Mouse (Mus musculus): Measurements from ENCODE around the gene Elfn2.

The Elfn2 gene

DNA sequence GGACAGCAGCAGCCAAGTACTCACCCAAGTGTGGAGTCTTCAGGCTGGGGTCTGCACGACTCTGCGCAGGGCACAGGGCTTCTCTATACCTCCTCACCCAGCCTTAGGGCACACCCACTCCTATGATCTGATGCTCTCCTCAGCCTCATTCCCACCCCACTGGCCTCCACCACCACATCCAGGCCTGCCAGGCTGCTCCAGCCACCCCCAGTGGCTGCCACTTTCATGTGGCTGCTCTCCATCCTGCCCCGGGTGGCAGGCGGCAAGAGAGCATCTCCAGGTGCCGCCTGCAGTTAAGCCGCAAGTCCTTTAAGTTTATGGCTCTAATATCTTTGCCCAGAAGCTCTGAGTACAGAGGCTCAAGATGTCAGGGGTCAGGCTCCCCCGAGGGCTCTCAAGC, 8.1 kb upstream of the Elfn2 start:
- no peak for DNase-seq (ENCODE audit: low read depth in 1 of 2, low spot score in 2 of 2)

DNA sequence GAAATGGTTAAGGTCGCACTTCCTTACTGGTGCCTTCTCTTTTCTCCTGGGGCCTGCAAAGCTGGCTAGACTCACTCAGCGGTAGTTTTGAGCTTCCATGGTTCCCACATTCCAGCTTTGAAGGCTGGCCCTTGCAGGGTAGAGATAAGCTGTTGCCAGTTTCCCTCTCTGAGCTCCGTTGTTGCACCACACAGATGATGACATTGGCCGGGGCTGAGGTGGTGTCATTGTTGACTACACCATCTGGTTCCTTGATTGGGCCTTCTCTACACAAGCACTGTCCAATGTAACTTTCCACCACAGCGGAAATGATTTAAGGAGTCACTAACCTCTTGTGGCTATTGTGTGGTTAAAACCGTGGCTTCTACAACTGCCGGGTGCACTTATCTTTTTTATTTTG, 2.0 kb upstream of the Elfn2 start:
- DNase-seq (ENCODE audit: low read depth in 1 of 2, low spot score in 2 of 2): peak; percentile 49 to 51

DNA sequence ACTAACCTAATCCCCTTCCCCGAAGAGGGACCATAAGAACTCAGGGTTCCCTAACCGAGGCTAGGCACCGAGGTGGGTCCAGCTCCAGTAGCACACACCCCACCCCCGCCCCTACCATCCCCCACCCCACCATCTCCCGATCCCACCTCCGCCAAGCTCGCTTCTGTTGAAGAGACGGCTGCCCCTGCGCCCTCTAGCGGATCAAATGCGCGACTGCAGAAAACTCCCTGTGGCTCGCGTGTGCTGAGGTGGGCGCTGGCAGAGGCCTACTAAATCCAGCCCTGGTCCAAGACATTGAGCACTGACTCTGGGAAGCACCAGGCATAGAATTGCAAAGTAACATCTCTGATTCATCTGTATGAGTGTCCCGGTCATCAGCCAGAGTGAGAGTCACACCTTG, 1.5 kb upstream of the Elfn2 start:
- DNase-seq (ENCODE audit: low read depth in 1 of 2, low spot score in 2 of 2): no peak

- DNase-seq (ENCODE audit: low read depth in 1 of 2, low spot score in 2 of 2): no peak
Measured at GRCm38 (mm10) chr15:78719416-78719815, 845 bp upstream of the Elfn2 start.

- DNase-seq (ENCODE audit: low read depth in 1 of 2, low spot score in 2 of 2): no peak
Measured at GRCm38 (mm10) chr15:78716936-78717335, 1.6 kb downstream of the Elfn2 start.

- DNase-seq (ENCODE audit: low read depth in 1 of 2, low spot score in 2 of 2): no peak
Measured at GRCm38 (mm10) chr15:78715856-78716255, 2.7 kb downstream of the Elfn2 start.

DNA sequence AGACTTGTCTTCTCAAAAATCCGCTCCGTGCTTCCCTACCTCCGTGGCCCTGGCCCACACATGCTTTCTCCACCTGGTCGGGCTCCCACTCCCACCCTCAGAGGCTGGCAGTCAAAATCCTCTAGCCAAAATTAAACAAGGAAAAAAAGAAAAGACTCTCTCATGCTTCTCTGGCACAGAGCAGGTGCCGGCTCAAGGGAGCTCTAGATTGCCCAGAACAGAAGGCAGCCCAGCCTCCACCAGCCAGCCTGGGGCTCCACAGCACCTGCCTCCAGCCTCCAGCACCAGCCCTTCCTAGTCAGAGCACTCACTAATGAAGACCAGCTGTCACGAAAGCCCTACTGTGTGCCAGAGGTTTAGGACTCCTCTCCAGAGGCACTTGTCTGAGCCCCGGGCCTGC, 4.8 kb downstream of the Elfn2 start:
- DNase-seq (ENCODE audit: low read depth in 1 of 2, low spot score in 2 of 2): no peak

GRCm38 (mm10) chr15:78712335-78713258, 6.0 kb downstream of the Elfn2 start:
- no peak for DNase-seq (ENCODE audit: low read depth in 1 of 2, low spot score in 2 of 2)

- DNase-seq (ENCODE audit: low read depth in 1 of 2, low spot score in 2 of 2): no peak
Measured at GRCm38 (mm10) chr15:78711935-78712334, 6.6 kb downstream of the Elfn2 start.

DNA sequence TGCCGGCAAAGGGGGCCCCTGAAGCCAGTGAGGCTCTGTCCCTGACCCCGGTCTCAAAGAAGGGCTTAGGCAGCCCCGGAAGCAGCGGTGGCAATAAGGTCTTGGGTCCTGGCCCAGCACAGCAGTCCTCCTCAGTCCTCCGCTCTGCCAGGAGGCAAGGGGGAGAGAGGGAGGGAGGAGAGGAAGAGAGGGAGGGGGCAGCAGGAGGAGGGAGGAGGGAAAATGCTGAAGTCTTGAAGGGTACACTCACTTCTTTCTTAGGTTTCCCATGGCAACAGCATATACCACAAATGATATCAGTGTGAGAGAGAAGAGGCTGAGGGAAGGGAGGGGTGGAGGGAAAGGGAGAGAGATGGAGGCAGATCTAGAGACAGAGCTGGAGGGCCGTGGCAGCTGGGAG, 7.9 kb downstream of the Elfn2 start:
- DNase-seq (ENCODE audit: low read depth in 1 of 2, low spot score in 2 of 2): no peak

GRCm38 (mm10) chr15:78709767-78710166, 8.8 kb downstream of the Elfn2 start:
- DNase-seq (ENCODE audit: low read depth in 1 of 2, low spot score in 2 of 2): no peak

GRCm38 (mm10) chr15:78706630-78707029, 11.9 kb downstream of the Elfn2 start:
- DNase-seq (ENCODE audit: low read depth in 1 of 2, low spot score in 2 of 2): no peak

GRCm38 (mm10) chr15:78704824-78705223, 13.7 kb downstream of the Elfn2 start:
- no peak for DNase-seq (ENCODE audit: low read depth in 1 of 2, low spot score in 2 of 2)

DNA sequence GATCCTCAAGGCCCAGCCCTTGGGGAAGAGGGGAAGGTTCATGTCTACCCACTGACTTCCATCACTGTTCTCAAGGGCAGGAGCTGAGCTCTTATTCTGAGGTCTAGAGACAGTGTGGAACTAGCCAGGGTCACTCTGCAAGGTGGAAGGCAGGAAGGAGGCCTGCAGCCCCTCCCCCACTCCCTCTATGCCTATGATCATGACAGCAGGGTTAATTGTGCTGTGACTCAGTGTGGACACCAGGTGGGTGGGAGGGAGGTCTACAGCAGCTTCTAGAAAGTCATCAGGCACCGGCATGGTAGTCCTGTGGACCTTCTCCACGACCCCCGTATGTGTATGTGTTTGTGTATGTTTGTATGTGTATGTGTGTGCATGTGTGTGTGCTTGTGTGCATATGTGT, 14.6 kb downstream of the Elfn2 start:
- no peak for DNase-seq (ENCODE audit: low read depth in 1 of 2, low spot score in 2 of 2)

GRCm38 (mm10) chr15:78700420-78700819, 18.2 kb downstream of the Elfn2 start:
- DNase-seq (ENCODE audit: low read depth in 1 of 2, low spot score in 2 of 2): no peak

DNA sequence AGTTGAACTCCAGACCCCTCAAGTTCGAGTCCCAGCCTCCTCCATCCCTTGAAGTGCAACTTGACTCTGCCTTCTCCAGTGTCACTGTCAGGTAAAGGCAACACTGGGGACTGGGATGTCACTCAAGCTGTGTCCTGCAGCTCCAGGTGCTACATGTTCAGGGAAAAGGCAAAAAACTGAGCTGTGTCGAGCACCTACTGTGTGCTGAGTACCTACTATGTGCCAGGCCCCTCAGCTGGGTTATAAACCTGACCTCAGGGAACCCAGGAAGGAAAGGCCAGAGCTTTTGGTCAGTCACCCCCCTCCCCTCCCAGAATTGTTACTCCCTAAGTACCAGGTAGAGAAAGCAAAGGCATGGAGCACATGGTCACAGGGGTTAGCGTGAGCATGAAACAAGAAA, 19.1 kb downstream of the Elfn2 start:
- no peak for DNase-seq (ENCODE audit: low read depth in 1 of 2, low spot score in 2 of 2)

- no peak for DNase-seq (ENCODE audit: low read depth in 1 of 2, low spot score in 2 of 2)
Measured at GRCm38 (mm10) chr15:78698491-78699135, 20.0 kb downstream of the Elfn2 start.

GRCm38 (mm10) chr15:78698084-78698483, 20.5 kb downstream of the Elfn2 start:
- DNase-seq (ENCODE audit: low read depth in 1 of 2, low spot score in 2 of 2): no peak

DNA sequence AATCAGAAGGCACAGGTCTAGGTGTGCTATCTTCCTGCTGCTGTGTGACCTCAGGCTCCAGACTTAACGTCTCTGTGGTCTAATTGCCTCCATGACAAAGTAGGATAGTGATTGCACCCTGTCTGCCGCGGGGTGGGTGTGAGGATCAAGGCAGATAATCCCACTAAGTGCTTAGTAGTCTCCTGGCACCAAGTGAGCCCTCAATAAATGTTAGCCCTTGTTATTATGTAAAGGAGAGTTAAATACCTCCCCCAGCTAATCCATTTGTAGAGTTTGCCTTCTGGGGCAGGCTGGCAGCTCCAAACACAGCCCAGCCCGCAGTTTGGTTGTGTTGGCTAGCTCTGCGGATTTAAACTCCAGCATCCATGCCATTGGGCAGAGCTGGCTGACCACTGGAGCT, 22.8 kb downstream of the Elfn2 start:
- no peak for DNase-seq (ENCODE audit: low read depth in 1 of 2, low spot score in 2 of 2)

- no peak for DNase-seq (ENCODE audit: low read depth in 1 of 2, low spot score in 2 of 2)
Measured at GRCm38 (mm10) chr15:78692505-78692904, 26.1 kb downstream of the Elfn2 start.

- no peak for DNase-seq (ENCODE audit: low read depth in 1 of 2, low spot score in 2 of 2)
Measured at GRCm38 (mm10) chr15:78690716-78691115, 27.9 kb downstream of the Elfn2 start.

GRCm38 (mm10) chr15:78686910-78687309, 31.7 kb downstream of the Elfn2 start:
- no peak for DNase-seq (ENCODE audit: low read depth in 1 of 2, low spot score in 2 of 2)

GRCm38 (mm10) chr15:78684111-78684510, 34.5 kb downstream of the Elfn2 start:
- DNase-seq (ENCODE audit: low read depth in 1 of 2, low spot score in 2 of 2): no peak

Data from monocyte, adult 2 months (primary cell).